8 mouse cellular contexts compared by ENCODE assay signal in genomic region chr6:100495131-100495530, GRCm38 (mm10).
A peak's percentile ranks its signal among the peaks of the same experiment; 100 is the strongest.
DNase-seq lines count a peak whose midpoint lies in the region; ATAC-seq lines count a peak whose summit lies in the region.

No protein-coding gene starts in this region.

- no peak overlapping the region for H3K4me3 ChIP-seq in hindbrain, embryonic 13.5 days
- no peak overlapping the region for H3K4me3 ChIP-seq in hindbrain, embryonic 12.5 days
- no peak overlapping the region for H3K4me3 ChIP-seq in embryonic facial prominence, embryonic 15.5 days (replicated peaks)

- H3K36me3 ChIP-seq in hindbrain, embryonic 13.5 days: no peaks in the 10 kb centered on the region
- no peaks in the 10 kb centered on the region for H3K36me3 ChIP-seq in hindbrain, embryonic 12.5 days
- no peaks in the 10 kb centered on the region for H3K36me3 ChIP-seq in embryonic facial prominence, embryonic 15.5 days

- H3K9me3 ChIP-seq in hindbrain, embryonic 13.5 days: no peaks in the 10 kb centered on the region
- no peaks in the 10 kb centered on the region for H3K9me3 ChIP-seq in hindbrain, embryonic 12.5 days (replicated peaks)
- no peaks in the 10 kb centered on the region for H3K9me3 ChIP-seq in embryonic facial prominence, embryonic 15.5 days (replicated peaks)

- H3K4me1 ChIP-seq in hindbrain, embryonic 13.5 days (replicated peaks): peaks cover 14% of the 10 kb centered on the region
- peaks cover 6% of the 10 kb centered on the region; the same call in 1 of the 2 replicates for H3K4me1 ChIP-seq in hindbrain, embryonic 12.5 days
- H3K4me1 ChIP-seq in embryonic facial prominence, embryonic 15.5 days: peaks cover 18% of the 10 kb centered on the region

- ATAC-seq in hindbrain, embryonic 13.5 days (ENCODE audit: low FRiP score): 0 out of 2 replicates have a peak, but pooled peaks have one; percentile 18
- no peak for ATAC-seq in hindbrain, embryonic 12.5 days (ENCODE audit: low FRiP score)
- peak; percentile 41; the same call in 1 of the 2 replicates for ATAC-seq in embryonic facial prominence, embryonic 15.5 days (ENCODE audit: insufficient number of reproducible peaks, low FRiP score, low TSS enrichment, low read depth)
- ATAC-seq in inflammation-experienced regulatory T-cells, adult 6 months: no peak

- no peak overlapping the region for H3K27ac ChIP-seq in hindbrain, embryonic 13.5 days
- no peak overlapping the region for H3K27ac ChIP-seq in hindbrain, embryonic 12.5 days
- H3K27ac ChIP-seq in embryonic facial prominence, embryonic 15.5 days (replicated peaks): peak overlapping the region; percentile 28; the same call in 1 of the 2 replicates

- WGBS in hindbrain, embryonic 13.5 days: 57% methylated on average over 12 of the region's 12 CpGs
- WGBS in hindbrain, embryonic 12.5 days: 61% methylated on average over 12 of the region's 12 CpGs
- 38% methylated on average over 12 of the region's 12 CpGs for WGBS in embryonic facial prominence, embryonic 15.5 days

- no peak overlapping the region for H3K4me2 ChIP-seq in hindbrain, embryonic 13.5 days
- no peak overlapping the region for H3K4me2 ChIP-seq in hindbrain, embryonic 12.5 days (replicated peaks)
- no peak overlapping the region for H3K4me2 ChIP-seq in embryonic facial prominence, embryonic 15.5 days (replicated peaks)

- no peak overlapping the region for H3K9ac ChIP-seq in hindbrain, embryonic 13.5 days
- H3K9ac ChIP-seq in hindbrain, embryonic 12.5 days: no peak overlapping the region
- H3K9ac ChIP-seq in embryonic facial prominence, embryonic 15.5 days: no peak overlapping the region

- peak; percentile 47 for DNase-seq in layer of hippocampus, adult 11-12 months (ENCODE audit: low spot score)
- peak; percentile 31 to 34 for DNase-seq in lung, postnatal 4 days
- DNase-seq in thymus, postnatal 10 days (ENCODE audit: low spot score in 2 of 2): no peak
- DNase-seq in thymus, postnatal 14 days: no peak

- H3K27me3 ChIP-seq in hindbrain, embryonic 13.5 days: peaks cover 44% of the 10 kb centered on the region
- H3K27me3 ChIP-seq in hindbrain, embryonic 12.5 days: peaks cover 28% of the 10 kb centered on the region
- no peaks in the 10 kb centered on the region for H3K27me3 ChIP-seq in embryonic facial prominence, embryonic 15.5 days

Comparison
In these comparisons a context has a peak if more than half of its experiments do, and no peak if none do; other contexts are left out.
1. ATAC-seq: peak in hindbrain, embryonic 13.5 days (single experiment) and embryonic facial prominence, embryonic 15.5 days (single experiment); none in hindbrain, embryonic 12.5 days (single experiment) and inflammation-experienced regulatory T-cells, adult 6 months (single experiment).
2. DNase-seq: peak in layer of hippocampus, adult 11-12 months (single experiment) and lung, postnatal 4 days (2 of 2); none in thymus, postnatal 10 days (0 of 2) and thymus, postnatal 14 days (single experiment).